Mouse (Mus musculus) cerebral cortex, adult 2 months (tissue): Measurements from ENCODE around the gene Akt1.

Source experiments
- WGBS: fragments of 180-500 bp; shearing (Covaris S2); methylation state at CpG from one replicate; pipeline ENCODE4 v1.1.7; 2018; 5-methylcytosine and 5-hydroxymethylcytosine counted together

Gene Akt1

GRCm38 (mm10) chr12:112628928-112629721 lies 45.6 kb downstream of the Akt1 start:
- WGBS: 27% methylated on average over 19 of the region's 19 CpGs

GRCm38 (mm10) chr12:112628197-112628596 lies 46.5 kb downstream of the Akt1 start:
- 83% methylated on average over 6 of the region's 6 CpGs for WGBS

GRCm38 (mm10) chr12:112627097-112627881 lies 47.4 kb downstream of the Akt1 start:
- WGBS: 75% methylated on average over 7 of the region's 7 CpGs

GRCm38 (mm10) chr12:112626455-112626854 lies 48.2 kb downstream of the Akt1 start:
- 85% methylated on average over 6 of the region's 6 CpGs for WGBS

- 96% methylated on average over 4 of the region's 4 CpGs for WGBS
Measured at GRCm38 (mm10) chr12:112625700-112626099, 49.0 kb downstream of the Akt1 start.

- 31% methylated on average over 2 of the region's 2 CpGs for WGBS
Measured at GRCm38 (mm10) chr12:112623742-112624141, 50.9 kb downstream of the Akt1 start.

- 90% methylated on average over 3 of the region's 3 CpGs for WGBS
Measured at GRCm38 (mm10) chr12:112621900-112622299, 52.8 kb downstream of the Akt1 start.

GRCm38 (mm10) chr12:112620354-112621061 lies 54.2 kb downstream of the Akt1 start:
- 23% methylated on average over 16 of the region's 16 CpGs for WGBS

- WGBS: 2% methylated on average over 54 of the region's 56 CpGs
Measured at GRCm38 (mm10) chr12:112619686-112620353, 54.9 kb downstream of the Akt1 start, which contains the start of gene Adssl1. Gene Adssl1, plus strand, starts transcription at chr12:112620045.

GRCm38 (mm10) chr12:112618981-112619685 lies 55.6 kb downstream of the Akt1 start:
- 47% methylated on average over 13 of the region's 13 CpGs for WGBS

GRCm38 (mm10) chr12:112617898-112618380 lies 56.7 kb downstream of the Akt1 start:
- WGBS: 6% methylated on average over 8 of the region's 8 CpGs

GRCm38 (mm10) chr12:112617184-112617583 lies 57.5 kb downstream of the Akt1 start:
- 25% methylated on average over 11 of the region's 11 CpGs for WGBS

GRCm38 (mm10) chr12:112616668-112617067 lies 58.0 kb downstream of the Akt1 start:
- 52% methylated on average over 9 of the region's 9 CpGs for WGBS

- 93% methylated on average over 10 of the region's 10 CpGs for WGBS
Measured at GRCm38 (mm10) chr12:112609031-112609430, 65.7 kb downstream of the Akt1 start.

GRCm38 (mm10) chr12:112606998-112607397 lies 67.7 kb downstream of the Akt1 start:
- 82% methylated on average over 6 of the region's 6 CpGs for WGBS

- 44% methylated on average over 6 of the region's 6 CpGs for WGBS
Measured at GRCm38 (mm10) chr12:112605766-112606165, 68.9 kb downstream of the Akt1 start.

GRCm38 (mm10) chr12:112604709-112605649 lies 69.7 kb downstream of the Akt1 start:
- 52% methylated on average over 20 of the region's 20 CpGs for WGBS

GRCm38 (mm10) chr12:112604022-112604421 lies 70.7 kb downstream of the Akt1 start:
- 77% methylated on average over 5 of the region's 5 CpGs for WGBS
